Mouse (Mus musculus) induced T-regulatory cell, adult 2 months (primary cell): ENCODE measurements at regions not wholly inside any gene's neighbourhood (a gene's known extent, or its start where the extent isn't known, plus 50 kb on each side); places are given as distances from the start of the nearest gene placed in this dataset.

Experiments
- DNase-seq: peaks from one replicate; pipeline ENCODE4 v3.0.0-alpha.2; 2012; ENCODE audit warnings: low read depth

- no peak for DNase-seq
Measured at GRCm38 (mm10) chr13:103683169-103683568, 91.2 kb downstream of the Srek1 start.

GRCm38 (mm10) chr13:103680740-103681139, 93.7 kb downstream of the Srek1 start:
- no peak for DNase-seq

GRCm38 (mm10) chr13:103680052-103680451, 94.4 kb downstream of the Srek1 start:
- DNase-seq: no peak

GRCm38 (mm10) chr13:103676831-103677230, 97.6 kb downstream of the Srek1 start:
- DNase-seq: no peak

- DNase-seq: no peak
Measured at GRCm38 (mm10) chr13:103676221-103676620, 98.2 kb downstream of the Srek1 start.

GRCm38 (mm10) chr13:103670611-103671010, 103.8 kb downstream of the Srek1 start:
- DNase-seq: no peak

- DNase-seq: no peak
Measured at GRCm38 (mm10) chr13:103669856-103670255, 104.6 kb downstream of the Srek1 start.

GRCm38 (mm10) chr13:103667749-103668148, 106.7 kb downstream of the Srek1 start:
- DNase-seq: no peak

GRCm38 (mm10) chr13:103660248-103660996, 114.0 kb downstream of the Srek1 start:
- DNase-seq: no peak

- DNase-seq: no peak
Measured at GRCm38 (mm10) chr13:103655966-103656365, 118.4 kb downstream of the Srek1 start.

GRCm38 (mm10) chr13:103653216-103653615, 121.2 kb downstream of the Srek1 start:
- DNase-seq: no peak

- DNase-seq: no peak
Measured at GRCm38 (mm10) chr13:103649383-103649782, 125.0 kb downstream of the Srek1 start.

GRCm38 (mm10) chr13:103648016-103648415, 126.4 kb downstream of the Srek1 start:
- DNase-seq: no peak

GRCm38 (mm10) chr13:103646035-103646434, 128.4 kb downstream of the Srek1 start:
- peak; percentile 41 for DNase-seq

GRCm38 (mm10) chr13:103643993-103644722, 130.2 kb downstream of the Srek1 start:
- peak; percentile 23 for DNase-seq

- DNase-seq: no peak
Measured at GRCm38 (mm10) chr13:103643486-103643885, 130.9 kb downstream of the Srek1 start.

- no peak for DNase-seq
Measured at GRCm38 (mm10) chr13:103642542-103643375, 131.6 kb downstream of the Srek1 start.

GRCm38 (mm10) chr13:103638038-103638437, 136.4 kb downstream of the Srek1 start:
- DNase-seq: no peak

- no peak for DNase-seq
Measured at GRCm38 (mm10) chr13:103637414-103637813, 137.0 kb downstream of the Srek1 start.

- no peak for DNase-seq
Measured at GRCm38 (mm10) chr13:103636595-103636994, 137.8 kb downstream of the Srek1 start.

GRCm38 (mm10) chr13:103623810-103624209, 150.6 kb downstream of the Srek1 start:
- DNase-seq: no peak

GRCm38 (mm10) chr13:103623319-103623718, 151.1 kb downstream of the Srek1 start:
- DNase-seq: no peak
